Mouse (Mus musculus) neural tube, embryonic 15.5 days (tissue): Measurements from ENCODE around the gene Popdc3. TPM values are rescaled to one million over a fixed set of nuclear protein-coding genes. Genes with fewer than 3 reads are reported as not detected.
A peak's percentile ranks its signal among the peaks of the same experiment; 100 is the strongest.

Experiments
- ATAC-seq: fragments of 200-750 bp; cut with Nextera tagmentation; 2 replicates; pipeline ENCODE4 v1.8.0; 2017; ENCODE audit warnings: mild to moderate bottlenecking, moderate TSS enrichment, moderate library complexity; ENCODE audit not compliant: low FRiP score
- H3K27ac ChIP-seq: fragments of 300-500 bp; sonication (generic); replicated peaks from 2 replicates; pipeline ENCODE4 v1.5.1; 2015; ENCODE audit warnings: mild to moderate bottlenecking, inconsistent platforms
- H3K27me3 ChIP-seq: fragments of 300-500 bp; sonication (generic); replicated peaks from 2 replicates; pipeline ENCODE4 v1.6.1; 2015; ENCODE audit warnings: inconsistent platforms
- H3K36me3 ChIP-seq: fragments of 300-500 bp; sonication (generic); 2 replicates; pipeline ENCODE4 v1.6.1; 2015; ENCODE audit warnings: inconsistent platforms
- H3K4me1 ChIP-seq: fragments of 300-500 bp; sonication (generic); 2 replicates; pipeline ENCODE4 v1.6.1; 2015; ENCODE audit warnings: inconsistent platforms
- H3K4me2 ChIP-seq: fragments of 300-500 bp; sonication (generic); 2 replicates; pipeline ENCODE4 v1.6.1; 2015; ENCODE audit warnings: inconsistent platforms, mild to moderate bottlenecking, moderate library complexity
- H3K4me3 ChIP-seq: fragments of 300-500 bp; sonication (generic); replicated peaks from 2 replicates; pipeline ENCODE4 v1.5.1; 2015; ENCODE audit warnings: mild to moderate bottlenecking, inconsistent platforms
- H3K9ac ChIP-seq: fragments of 300-500 bp; sonication (generic); replicated peaks from 2 replicates; pipeline ENCODE4 v1.6.1; 2015; ENCODE audit warnings: mild to moderate bottlenecking, inconsistent platforms
- H3K9me3 ChIP-seq: fragments of 300-500 bp; sonication (generic); replicated peaks from 2 replicates; pipeline ENCODE4 v1.6.1; 2016; ENCODE audit warnings: inconsistent platforms
- WGBS: fragments of 180-500 bp; shearing (Covaris S2); methylation state at CpG from one replicate; pipeline ENCODE4 v1.1.7; 2015; ENCODE audit warnings: mixed read lengths; 5-methylcytosine and 5-hydroxymethylcytosine counted together
- polyA plus RNA-seq: library from polyadenylated mRNA; unstranded; fragments of >200 nt; fragmentation: Nextera tagmentation; extraction: Ambion mirVana; gene quantifications from 2 replicates; pipeline ENCODE4 v1.2.1, GENCODE M21; 2015

The Popdc3 gene
- polyA plus RNA-seq, 1 experiment from 2014 or later: 3.8 TPM

- peak; percentile 30 for ATAC-seq
- WGBS: 72% methylated on average over 12 of the region's 12 CpGs
- H3K4me3 ChIP-seq: no peak overlapping the region
- H3K27ac ChIP-seq: peak overlapping the region; percentile 34; the same call in 1 of the 2 replicates
- H3K4me2 ChIP-seq: no peak overlapping the region
- no peaks in the 10 kb centered on the region for H3K27me3 ChIP-seq
- H3K4me1 ChIP-seq: peaks cover 8% of the 10 kb centered on the region
- no peak overlapping the region for H3K9ac ChIP-seq
- H3K36me3 ChIP-seq: peaks cover 47% of the 10 kb centered on the region
- H3K9me3 ChIP-seq: no peaks in the 10 kb centered on the region
These were observed 25.9 kb upstream of the Popdc3 start for GRCm38 (mm10) chr10:45151771-45152692.

DNA sequence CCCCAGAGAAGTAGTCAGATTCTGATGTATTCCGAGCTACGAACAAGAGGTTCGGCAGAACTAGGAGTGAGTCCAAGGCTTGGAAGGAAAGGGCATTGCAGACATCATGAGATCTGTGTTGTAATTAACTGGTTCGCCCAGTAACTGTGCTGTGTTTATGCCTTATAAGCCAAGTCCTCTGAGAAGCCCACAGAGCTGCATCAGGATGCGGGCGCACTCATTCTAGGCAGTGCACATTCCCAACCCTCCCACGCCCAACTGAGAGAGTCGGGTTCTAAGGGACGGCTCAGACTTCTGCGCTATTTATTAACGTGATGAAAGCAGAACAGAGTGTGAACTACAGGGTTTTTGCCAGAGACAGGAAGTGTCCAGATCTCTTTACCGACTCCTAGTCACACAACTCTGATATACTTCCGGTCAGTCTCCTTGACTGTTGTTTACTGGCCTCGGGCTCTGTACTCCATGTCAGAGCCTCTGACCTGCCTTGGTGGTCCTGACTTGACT lies 23.3 kb upstream of the Popdc3 start:
- Histone ChIP-seq H3K9me3 (no peaks in the 10 kb centered on the region), H3K4me3 (no peak overlapping the region), H3K9ac (no peak overlapping the region), H3K27ac (no peak overlapping the region), H3K36me3 (peaks cover 57% of the 10 kb centered on the region), H3K4me2 (no peak overlapping the region), H3K4me1 (peaks cover 7% of the 10 kb centered on the region; the same call in 1 of the 2 replicates), H3K27me3 (no peaks in the 10 kb centered on the region)
- WGBS: 94% methylated on average over 14 of the region's 14 CpGs
- ATAC-seq: no peak

- no peaks in the 10 kb centered on the region for H3K9me3 ChIP-seq
- H3K4me2 ChIP-seq: no peak overlapping the region
- WGBS: 88% methylated on average over 8 of the region's 8 CpGs
- no peaks in the 10 kb centered on the region for H3K36me3 ChIP-seq
- H3K4me1 ChIP-seq: no peaks in the 10 kb centered on the region
- no peak for ATAC-seq
- no peaks in the 10 kb centered on the region for H3K27me3 ChIP-seq
- H3K9ac ChIP-seq: no peak overlapping the region
- no peak overlapping the region for H3K4me3 ChIP-seq
- no peak overlapping the region for H3K27ac ChIP-seq
These were observed 12.0 kb upstream of the Popdc3 start for GRCm38 (mm10) chr10:45165851-45166250.

GRCm38 (mm10) chr10:45173927-45174326 lies 4.0 kb upstream of the Popdc3 start:
- H3K27ac ChIP-seq: no peak overlapping the region
- no peak overlapping the region for H3K4me3 ChIP-seq
- 81% methylated on average over 8 of the region's 8 CpGs for WGBS
- no peaks in the 10 kb centered on the region for H3K36me3 ChIP-seq
- no peak overlapping the region for H3K9ac ChIP-seq
- no peaks in the 10 kb centered on the region for H3K27me3 ChIP-seq
- H3K4me2 ChIP-seq: no peak overlapping the region
- H3K9me3 ChIP-seq: no peaks in the 10 kb centered on the region
- no peaks in the 10 kb centered on the region for H3K4me1 ChIP-seq
- ATAC-seq: no peak

GRCm38 (mm10) chr10:45174345-45174744 lies 3.6 kb upstream of the Popdc3 start:
- Histone ChIP-seq H3K4me2 (no peak overlapping the region), H3K9me3 (no peaks in the 10 kb centered on the region), H3K36me3 (no peaks in the 10 kb centered on the region), H3K9ac (no peak overlapping the region), H3K27ac (no peak overlapping the region), H3K4me3 (no peak overlapping the region), H3K27me3 (no peaks in the 10 kb centered on the region), H3K4me1 (no peaks in the 10 kb centered on the region)
- no peak for ATAC-seq
- 69% methylated on average over 3 of the region's 3 CpGs for WGBS

- no peak overlapping the region for H3K4me3 ChIP-seq
- no peaks in the 10 kb centered on the region for H3K36me3 ChIP-seq
- 96% methylated on average over 4 of the region's 4 CpGs for WGBS
- no peak overlapping the region for H3K27ac ChIP-seq
- H3K4me2 ChIP-seq: no peak overlapping the region
- no peaks in the 10 kb centered on the region for H3K4me1 ChIP-seq
- H3K9ac ChIP-seq: no peak overlapping the region
- ATAC-seq: no peak
- H3K27me3 ChIP-seq: no peaks in the 10 kb centered on the region
- no peaks in the 10 kb centered on the region for H3K9me3 ChIP-seq
These were observed 2.9 kb downstream of the Popdc3 start for GRCm38 (mm10) chr10:45180677-45181326.

DNA sequence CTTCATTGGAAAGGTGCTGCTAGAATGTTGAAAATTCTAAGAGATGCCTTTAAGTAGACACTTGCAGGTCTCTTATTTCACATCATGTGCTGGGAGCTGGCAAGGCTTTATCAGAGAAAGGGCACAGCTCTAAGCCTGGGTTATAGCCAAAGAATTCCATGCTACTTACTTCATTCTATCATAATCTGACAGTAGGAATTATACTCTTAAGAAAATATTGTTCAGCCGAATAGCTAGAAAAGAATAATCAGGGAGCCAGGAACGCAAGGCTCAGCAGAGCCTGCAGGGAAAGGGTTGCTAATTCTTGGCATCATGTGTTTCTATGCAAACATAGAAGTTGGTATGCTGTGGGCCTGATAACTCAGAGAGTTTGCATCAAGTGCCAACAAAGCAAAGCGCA lies 3.4 kb downstream of the Popdc3 start:
- Histone ChIP-seq H3K27ac (no peak overlapping the region), H3K4me2 (no peak overlapping the region), H3K36me3 (no peaks in the 10 kb centered on the region), H3K27me3 (no peaks in the 10 kb centered on the region), H3K4me3 (no peak overlapping the region), H3K4me1 (no peaks in the 10 kb centered on the region), H3K9me3 (no peaks in the 10 kb centered on the region), H3K9ac (no peak overlapping the region)
- 85% methylated on average over 3 of the region's 3 CpGs for WGBS
- ATAC-seq: no peak

DNA sequence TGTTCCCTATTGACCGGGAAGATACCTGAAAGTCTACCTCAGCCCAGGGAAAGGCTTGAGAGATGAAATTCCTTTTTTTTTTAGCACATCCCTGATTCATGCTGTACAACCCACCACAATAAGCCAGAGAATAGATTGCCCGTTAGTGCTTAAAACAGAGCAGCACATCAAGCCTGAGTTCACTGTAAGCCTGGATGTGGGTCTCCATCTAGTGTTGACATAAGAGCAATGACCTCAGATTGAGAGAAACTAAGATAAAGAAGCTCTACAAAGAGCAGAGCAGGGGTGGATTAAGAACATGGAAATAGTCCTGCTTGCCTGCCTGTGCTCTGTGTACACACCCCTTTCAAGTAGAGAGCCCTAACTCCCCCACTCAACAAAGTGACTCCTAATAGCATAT lies 7.6 kb downstream of the Popdc3 start:
- 91% methylated on average over 2 of the region's 2 CpGs for WGBS
- H3K4me1 ChIP-seq: no peaks in the 10 kb centered on the region
- no peak overlapping the region for H3K4me3 ChIP-seq
- no peaks in the 10 kb centered on the region for H3K9me3 ChIP-seq
- H3K4me2 ChIP-seq: no peak overlapping the region
- no peak overlapping the region for H3K27ac ChIP-seq
- no peaks in the 10 kb centered on the region for H3K27me3 ChIP-seq
- no peaks in the 10 kb centered on the region for H3K36me3 ChIP-seq
- H3K9ac ChIP-seq: no peak overlapping the region
- ATAC-seq: no peak

GRCm38 (mm10) chr10:45193330-45194310 lies 15.7 kb downstream of the Popdc3 start:
- H3K4me3 ChIP-seq: no peak overlapping the region
- ATAC-seq: peak; percentile 64
- H3K4me1 ChIP-seq: peaks cover 9% of the 10 kb centered on the region
- peak overlapping the region; percentile 51 for H3K27ac ChIP-seq
- no peaks in the 10 kb centered on the region for H3K9me3 ChIP-seq
- no peak overlapping the region for H3K9ac ChIP-seq
- no peaks in the 10 kb centered on the region for H3K27me3 ChIP-seq
- WGBS: 18% methylated on average over 14 of the region's 14 CpGs
- no peak overlapping the region for H3K4me2 ChIP-seq
- H3K36me3 ChIP-seq: no peaks in the 10 kb centered on the region

- no peak overlapping the region for H3K9ac ChIP-seq
- H3K4me3 ChIP-seq: no peak overlapping the region
- H3K36me3 ChIP-seq: no peaks in the 10 kb centered on the region
- 66% methylated on average over 5 of the region's 5 CpGs for WGBS
- H3K4me2 ChIP-seq: no peak overlapping the region
- no peak overlapping the region for H3K27ac ChIP-seq
- H3K4me1 ChIP-seq: peaks cover 9% of the 10 kb centered on the region
- no peaks in the 10 kb centered on the region for H3K27me3 ChIP-seq
- ATAC-seq: no peak
- H3K9me3 ChIP-seq: no peaks in the 10 kb centered on the region
These were observed 16.6 kb downstream of the Popdc3 start for GRCm38 (mm10) chr10:45194531-45194930.

DNA sequence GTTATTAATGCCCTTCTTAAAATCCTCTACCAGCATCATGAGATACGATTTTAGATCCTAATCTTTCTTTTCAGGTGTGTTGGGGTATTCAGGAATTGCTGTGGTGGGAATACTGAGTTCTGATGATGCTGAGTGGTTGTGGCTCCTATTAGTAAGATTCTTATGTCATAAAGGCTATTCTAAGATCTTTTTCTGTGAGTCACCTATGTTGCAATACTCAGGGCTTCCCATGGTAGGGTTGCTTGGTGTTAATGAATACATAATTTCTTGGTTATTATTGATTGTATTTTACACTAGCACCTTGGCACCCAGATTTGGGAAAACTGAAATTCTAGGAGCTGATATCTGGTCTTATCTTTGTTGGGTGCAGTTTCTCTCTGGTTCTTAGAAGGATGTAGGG lies 26.7 kb downstream of the Popdc3 start:
- Histone ChIP-seq H3K9me3 (no peaks in the 10 kb centered on the region), H3K9ac (no peak overlapping the region), H3K4me1 (no peaks in the 10 kb centered on the region), H3K4me3 (no peak overlapping the region), H3K27me3 (no peaks in the 10 kb centered on the region), H3K4me2 (no peak overlapping the region), H3K36me3 (no peaks in the 10 kb centered on the region), H3K27ac (no peak overlapping the region)
- no peak for ATAC-seq
- WGBS: 67% methylated on average over 1 of the region's 1 CpGs
